Mouse (Mus musculus): ENCODE results near the gene Sertad1.

- TF ChIP-seq CTCF (IDR thresholded peaks at IDR 0.05; ENCODE audit: low read depth): no peak
- TF ChIP-seq EP300 (IDR thresholded peaks at IDR 0.05; ENCODE audit: low read depth): no peak
Observed at GRCm38 (mm10) chr7:27522967-27523366, 36.3 kb downstream of the Sertad1 start, which contains the start of gene Hipk4.

All from heart, postnatal 0 days (tissue).